Mouse (Mus musculus) stomach, postnatal 0 days (tissue): ENCODE results near the gene Shld1.

Experiments used
- CTCF ChIP-seq: IDR thresholded peaks from 2 replicates; pipeline ENCODE4 v1.5.1; 2016; ENCODE audit warnings: antibody characterized with exemption, low read depth, mild to moderate bottlenecking, moderate library complexity
- EP300 ChIP-seq: optimal IDR thresholded peaks from 2 replicates; pipeline ENCODE3; 2016; ENCODE audit warnings: antibody characterized with exemption

DNA sequence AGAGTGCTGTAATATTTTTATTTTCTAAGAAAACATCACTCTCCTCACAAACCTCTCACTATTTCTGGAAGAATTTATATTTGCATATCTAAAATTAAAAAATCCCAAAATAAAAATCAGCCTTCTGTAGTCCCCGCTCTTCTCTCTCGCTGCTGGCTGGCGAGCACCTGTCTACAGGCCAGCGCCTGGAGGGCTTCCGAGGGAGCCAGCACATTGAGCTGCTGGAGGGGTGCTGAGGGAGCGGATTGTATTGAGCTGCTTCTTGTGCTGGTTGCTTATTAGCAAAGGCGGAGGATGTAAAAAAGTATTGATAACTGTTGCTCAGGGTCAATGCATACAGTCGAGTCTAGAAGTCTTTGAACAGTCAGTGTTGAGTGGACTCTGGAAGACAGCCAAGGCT is 25.3 kb downstream of the Shld1 start:
- TF ChIP-seq CTCF (no peak), EP300 (no peak)
